Mouse (Mus musculus): Measurements from ENCODE around the gene Cyp17a1.

Gene Cyp17a1

GRCm38 (mm10) chr19:46617361-46617760, 55.6 kb downstream of the Cyp17a1 start:
- peak; percentile 47 to 53 for DNase-seq (ENCODE audit: low spot score in 2 of 2)
